Mouse (Mus musculus): ENCODE results near the gene Tbc1d1.

Tbc1d1 gene

DNA sequence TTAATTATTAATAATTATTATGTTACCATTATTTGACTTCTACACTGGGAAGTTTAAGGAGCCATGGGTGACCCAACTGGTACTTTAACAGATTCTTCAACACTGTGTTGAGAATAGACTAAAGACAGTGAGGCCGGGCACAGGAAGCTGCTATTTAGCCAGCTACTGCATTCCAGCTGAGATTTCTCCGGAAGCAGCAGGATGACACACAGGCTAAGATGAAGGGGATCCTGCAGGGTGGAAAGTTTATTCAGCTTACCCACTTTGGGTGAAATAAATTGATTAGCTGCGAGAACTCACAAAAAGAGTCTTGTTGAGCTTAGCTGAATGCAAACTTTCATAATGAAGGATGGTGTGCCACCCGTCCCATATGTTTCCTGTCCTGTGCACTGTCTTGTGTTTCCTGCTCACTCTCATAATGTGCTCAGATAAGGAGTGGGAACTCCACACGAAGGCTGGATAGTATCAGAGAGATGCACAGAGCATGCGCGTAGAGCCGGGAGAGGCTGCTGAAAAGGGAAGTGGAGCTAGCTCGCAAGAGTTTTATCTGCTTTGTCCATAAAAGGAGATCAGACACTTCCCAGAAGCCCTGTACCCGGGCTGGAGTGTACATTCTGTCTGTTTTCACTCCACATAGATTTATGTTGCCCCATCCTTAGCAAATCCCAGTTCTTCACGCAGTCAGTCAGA, at the start of gene Tbc1d1:
Gene Tbc1d1, plus strand, starts transcription at position 445 of the 690 bp plus-strand sequence.
- peak; percentile 8 for DNase-seq (ENCODE audit: low spot score)

DNA sequence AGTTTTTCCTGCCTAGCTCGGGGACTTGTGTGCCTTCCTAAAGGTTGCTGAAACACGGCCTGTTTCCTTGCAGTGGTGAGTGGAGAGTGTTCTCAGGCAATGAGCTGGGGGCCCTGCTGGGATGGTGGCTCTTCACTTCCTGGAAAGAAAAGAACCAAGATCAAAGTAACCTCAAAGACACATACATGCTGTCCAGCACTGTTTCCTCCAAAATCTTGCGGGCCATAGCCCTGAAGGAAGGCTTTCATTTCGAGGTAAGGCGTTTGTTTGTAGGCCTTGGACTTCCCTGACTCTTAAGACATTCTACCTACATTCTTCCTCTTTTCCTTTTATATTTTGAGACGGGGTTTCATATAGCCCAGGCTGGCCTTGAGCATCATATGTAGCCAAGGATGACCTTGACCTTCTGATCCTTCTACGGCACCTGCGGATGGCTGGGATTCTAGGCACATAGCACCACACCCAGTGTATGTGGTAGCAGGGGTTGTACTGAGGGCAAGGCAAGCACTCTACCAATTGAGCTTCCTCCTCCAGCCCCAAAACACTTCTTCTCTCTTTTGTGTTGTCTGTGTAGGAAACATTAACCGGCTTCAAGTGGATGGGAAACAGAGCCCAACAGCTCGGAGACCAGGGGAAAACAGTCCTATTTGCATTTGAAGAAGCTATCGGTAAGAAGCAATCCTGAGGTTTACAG, 48.4 kb upstream of the Tbc1d1 start:
- no peak for DNase-seq (ENCODE audit: low spot score)

DNA sequence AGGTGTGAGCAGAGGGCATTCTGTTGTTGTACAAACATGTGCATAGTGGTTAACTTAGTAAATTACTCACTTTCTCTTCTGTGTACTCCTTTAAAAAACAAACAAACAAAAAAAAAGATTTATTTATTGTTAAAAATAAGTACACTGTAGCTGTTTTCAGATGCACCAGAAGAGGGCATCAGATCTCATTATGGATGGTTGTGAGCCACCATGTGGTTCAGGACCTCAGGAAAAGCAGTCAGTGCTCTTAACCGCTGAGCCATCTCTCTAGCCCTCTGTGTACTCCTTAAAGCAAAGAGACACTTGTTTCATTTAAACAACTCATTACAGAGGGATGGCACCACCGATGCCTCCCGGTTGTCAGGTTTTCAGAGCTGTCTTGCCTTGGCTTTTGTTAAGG, 46.9 kb upstream of the Tbc1d1 start:
- DNase-seq (ENCODE audit: low spot score) = no peak

DNA sequence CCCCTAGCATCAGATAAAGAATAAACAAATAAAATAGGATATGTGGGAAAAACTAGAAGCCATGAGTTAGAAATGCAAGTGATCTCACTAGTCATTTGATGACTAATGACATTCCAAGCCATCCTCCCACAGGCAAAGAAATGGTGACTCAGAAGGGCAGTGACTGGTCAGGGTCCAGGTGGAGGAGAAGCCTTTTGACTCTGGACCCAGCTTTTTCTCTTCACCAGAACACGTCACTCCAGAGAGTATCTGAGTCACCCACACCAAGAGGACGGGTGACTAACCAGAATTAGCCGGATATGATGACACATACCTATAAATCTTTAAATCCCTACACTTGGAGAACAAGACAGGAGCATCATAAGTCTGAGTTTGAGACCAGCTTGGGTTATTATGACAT, 43.7 kb upstream of the Tbc1d1 start:
- DNase-seq (ENCODE audit: low spot score) = no peak

DNA sequence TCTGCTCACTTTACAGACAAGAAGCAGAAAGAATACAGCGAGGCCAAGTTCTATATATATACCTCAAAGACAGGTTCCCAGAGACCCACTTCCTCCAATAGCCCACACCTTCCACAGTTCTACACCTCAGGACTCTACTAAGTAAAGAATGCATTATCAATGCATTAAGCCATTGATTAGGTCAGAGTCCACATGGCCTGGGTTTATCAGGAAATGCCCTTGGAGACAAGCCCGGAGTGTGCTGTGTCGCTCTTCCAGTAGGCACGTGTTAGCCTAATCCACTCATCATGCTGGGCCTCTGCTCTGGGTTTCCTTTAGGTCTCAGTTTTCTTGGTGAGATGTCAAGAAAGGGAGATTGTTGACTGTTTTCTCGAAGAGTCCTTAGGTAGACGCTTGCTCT, 41.9 kb upstream of the Tbc1d1 start:
- DNase-seq (ENCODE audit: low spot score) = no peak

DNA sequence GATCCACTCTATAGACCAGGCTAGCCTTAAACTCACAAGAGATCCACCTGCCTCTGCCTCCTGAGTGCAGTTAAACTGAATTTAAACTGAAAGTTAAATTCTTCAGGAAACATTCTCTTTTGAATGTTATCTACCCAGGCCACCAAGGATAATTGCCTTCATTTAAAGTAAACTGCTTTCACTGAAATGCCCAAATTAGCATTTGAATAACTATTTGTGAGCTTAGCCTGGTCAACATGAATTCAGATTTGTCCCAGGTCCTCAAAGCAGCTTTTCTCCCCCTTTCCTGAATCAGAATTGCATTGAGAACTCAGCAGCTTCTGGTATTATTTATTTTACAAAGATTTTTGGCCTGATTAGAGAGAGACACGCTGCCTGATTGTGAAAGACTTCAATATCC, 38.9 kb upstream of the Tbc1d1 start:
- no peak for DNase-seq (ENCODE audit: low spot score)

DNA sequence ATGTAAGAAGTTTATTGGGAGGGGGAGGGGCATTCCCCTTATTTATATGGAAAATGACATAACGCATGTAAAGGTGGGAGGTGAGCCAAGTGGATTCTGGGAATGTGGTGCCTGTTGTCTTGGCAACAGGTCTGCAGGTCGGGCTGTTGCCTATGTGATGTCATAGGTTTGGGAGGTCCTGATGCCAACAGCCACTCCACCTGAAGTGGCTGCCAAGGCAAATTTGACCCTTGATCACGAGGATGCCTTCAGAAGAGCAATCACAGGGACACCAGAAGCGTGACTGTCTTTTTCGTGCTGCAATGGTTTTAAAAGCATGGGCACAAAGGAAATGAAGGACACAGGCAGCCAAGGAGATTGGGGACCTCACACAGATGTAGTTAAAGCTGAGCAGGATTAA, 30.3 kb upstream of the Tbc1d1 start:
- DNase-seq (ENCODE audit: low spot score) = no peak

DNA sequence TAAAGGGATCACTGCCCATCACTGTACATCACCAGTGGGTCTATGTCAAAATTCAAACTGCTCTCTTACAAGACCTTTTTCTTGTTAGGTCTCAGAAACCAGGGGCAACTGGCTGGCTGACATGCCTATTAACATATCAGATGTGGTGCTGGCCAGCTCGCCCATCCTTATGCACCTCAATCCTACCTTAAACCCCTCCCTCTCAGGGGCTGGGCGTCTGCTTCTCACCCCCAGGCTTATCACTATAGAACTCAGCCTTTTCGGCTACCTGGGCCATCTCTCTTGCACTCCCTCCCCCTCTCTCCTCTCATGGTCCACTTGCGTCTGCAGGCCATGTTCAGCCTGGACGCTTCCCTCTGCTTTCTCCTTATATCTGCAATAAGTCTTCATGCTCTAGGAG, 24.6 kb upstream of the Tbc1d1 start:
- no peak for DNase-seq (ENCODE audit: low spot score)

DNA sequence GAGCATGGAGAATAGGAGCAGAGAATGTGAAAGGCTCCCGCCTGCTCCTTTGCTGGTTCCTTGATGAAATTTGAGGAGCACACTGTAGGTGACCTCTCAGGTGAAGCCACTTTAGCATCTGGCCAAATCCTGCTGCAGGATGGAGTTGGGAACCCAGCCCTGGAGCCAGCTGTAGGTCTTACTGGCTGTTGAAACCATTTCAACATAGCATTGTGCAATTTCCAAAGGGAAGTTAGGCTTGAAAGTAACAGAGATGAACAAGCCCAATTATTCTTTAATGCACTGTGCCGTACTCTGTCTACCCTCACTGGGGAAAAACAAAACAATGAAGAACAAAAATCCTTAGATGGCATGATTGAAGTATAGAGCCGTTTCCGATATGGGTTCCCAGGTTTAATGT, 22.2 kb upstream of the Tbc1d1 start:
- DNase-seq (ENCODE audit: low spot score) = no peak

DNA sequence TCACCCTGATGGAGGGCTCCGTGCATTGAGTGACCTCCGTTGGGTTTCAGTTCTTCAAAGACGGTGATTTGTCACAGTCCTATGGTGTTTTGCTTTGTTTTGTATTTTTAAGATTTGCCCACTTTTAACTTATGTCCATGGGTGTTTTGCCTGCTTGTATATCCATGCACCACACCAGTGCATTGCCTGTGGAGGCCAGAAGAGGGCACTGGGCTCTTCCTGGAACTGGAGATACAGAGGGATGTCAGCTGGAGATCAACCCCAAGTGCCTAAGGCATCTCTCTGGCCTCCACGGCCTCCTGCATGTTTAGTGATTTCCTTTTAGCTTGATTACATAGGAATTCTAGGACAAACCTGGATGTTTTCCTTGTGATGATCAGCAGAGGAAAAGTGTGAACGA, 19.8 kb upstream of the Tbc1d1 start:
- no peak for DNase-seq (ENCODE audit: low spot score)

DNA sequence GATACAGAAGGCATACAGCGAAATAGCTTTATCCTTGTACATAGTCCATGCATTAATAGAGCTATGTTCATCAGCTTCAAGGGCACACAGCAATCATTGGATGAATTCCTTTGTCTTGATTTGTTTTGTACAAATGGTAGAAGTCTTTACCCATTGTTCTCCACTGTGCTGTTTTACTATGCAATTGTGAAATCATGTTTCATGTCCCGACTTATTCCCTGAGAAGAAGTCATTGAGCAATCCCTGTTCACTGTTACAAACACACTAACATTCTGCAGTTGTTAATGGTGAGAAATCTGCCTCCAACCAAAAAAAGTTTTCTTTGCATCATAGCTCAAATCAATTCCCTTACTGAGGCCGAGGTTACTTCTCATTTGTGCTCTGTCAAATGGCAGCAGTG, 15.9 kb upstream of the Tbc1d1 start:
- DNase-seq (ENCODE audit: low spot score) = no peak

DNA sequence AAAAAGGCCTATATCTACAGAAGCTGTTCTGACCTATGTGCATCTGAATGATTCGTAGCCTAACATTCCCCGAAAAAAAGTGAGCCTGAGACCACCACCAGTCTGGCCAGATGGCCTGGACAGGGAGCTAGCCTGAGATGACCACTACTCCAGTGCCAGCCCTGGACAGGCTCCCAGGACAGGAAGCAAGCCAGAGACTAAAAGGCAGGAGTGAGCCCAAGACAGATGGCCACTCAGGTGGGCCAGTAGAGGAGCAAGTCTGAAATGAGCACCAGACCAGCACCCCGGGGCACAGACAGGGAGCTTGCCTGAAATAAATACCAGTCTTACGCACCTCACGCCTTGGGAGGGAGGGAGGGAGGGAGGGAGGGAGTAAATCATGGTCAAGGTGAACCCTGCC, 11.8 kb upstream of the Tbc1d1 start:
- no peak for DNase-seq (ENCODE audit: low spot score)

DNA sequence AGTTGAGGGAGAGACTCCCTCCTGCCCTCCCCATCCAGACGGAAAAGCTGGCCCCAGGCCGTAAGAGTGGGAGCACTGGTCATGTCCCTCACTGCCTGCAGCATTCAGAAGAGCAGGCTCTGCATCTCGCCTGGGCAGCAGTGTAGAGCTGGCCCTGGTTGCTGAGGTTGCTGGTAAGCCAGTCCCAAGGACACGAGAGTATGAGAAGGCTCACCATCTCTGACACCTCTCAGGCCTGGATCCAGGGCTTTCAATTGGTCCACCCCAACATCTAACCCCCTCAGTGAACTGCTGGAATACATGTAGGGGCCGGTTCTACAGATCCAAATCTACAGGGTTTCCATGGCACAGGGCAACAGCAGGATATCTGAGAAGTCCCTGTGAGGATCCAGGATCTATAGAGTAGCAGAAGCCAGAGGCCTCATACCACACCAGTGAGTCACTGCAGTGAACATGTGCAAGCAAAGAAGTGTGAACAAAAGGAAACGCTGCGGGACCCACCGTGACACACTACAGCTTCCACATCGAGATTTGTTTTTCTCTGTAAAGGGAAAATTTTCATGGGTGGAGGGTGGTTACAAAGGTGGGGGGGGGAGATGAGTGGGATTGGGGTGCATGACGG, 9.6 kb upstream of the Tbc1d1 start:
- no peak for DNase-seq (ENCODE audit: low spot score)

DNA sequence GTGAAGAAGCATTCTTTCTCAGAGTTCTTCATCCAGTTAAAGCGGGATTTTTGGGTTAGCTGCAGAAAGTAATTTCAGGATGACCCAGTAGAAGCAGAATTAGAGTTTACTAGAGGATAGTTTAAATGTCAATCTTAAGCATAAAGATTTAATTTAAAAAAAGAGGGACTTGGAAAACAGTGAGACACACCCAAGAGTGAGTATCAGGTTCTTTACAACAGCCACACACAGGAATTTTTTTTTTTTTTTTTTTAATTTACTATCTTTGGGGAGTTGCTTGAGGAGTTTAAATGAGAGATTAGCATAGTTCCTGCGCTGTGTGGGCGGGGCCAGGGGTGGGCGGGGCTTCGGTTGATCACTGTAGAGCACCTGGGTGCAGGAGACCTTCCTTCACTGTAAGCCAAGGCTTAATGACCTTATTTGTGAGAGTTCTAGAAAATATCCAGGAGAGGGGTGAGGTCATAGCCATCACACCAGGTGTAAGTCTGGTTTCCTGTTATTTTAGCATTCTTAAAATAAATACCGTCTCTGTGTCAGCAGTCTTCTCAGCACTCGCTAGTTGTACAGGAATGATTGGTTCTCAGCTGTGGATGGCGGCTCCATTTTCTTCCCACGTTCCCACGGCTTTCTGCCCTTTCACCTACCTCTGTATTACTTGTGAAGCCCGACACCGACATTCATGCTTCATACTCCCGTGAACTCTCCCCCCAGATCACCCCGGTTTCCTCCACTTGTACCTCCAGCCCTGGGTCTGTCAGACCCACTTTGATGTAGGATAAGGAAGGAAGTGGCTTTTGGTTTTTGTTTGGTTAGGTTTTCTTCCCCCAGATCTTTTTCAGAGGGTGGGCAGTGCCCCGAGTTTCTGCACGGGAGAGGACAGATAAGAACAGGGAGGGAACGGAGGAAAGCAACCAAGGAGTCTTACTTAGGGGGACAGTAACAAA, 6.6 kb upstream of the Tbc1d1 start:
- peak; percentile 6 for DNase-seq (ENCODE audit: low spot score)

DNA sequence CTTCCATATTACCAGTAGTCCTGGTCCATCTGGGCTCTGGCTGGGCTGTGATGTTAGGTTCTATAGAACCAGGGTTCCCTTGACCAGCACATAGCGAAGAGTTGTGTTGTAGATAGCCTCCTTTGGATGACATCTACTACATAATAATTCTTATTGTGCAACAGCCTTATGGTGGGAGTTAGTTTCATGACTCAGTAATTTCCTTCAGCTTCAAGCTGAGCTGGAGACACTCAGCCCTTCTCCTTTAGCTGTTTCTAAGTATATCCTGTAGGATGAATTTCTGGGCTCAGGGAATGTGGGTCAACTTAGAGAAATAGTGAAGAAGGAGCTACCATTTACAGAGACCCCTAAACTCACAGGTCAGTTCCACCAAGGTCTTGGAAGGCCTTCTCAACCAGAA, 2.8 kb upstream of the Tbc1d1 start:
- no peak for DNase-seq (ENCODE audit: low spot score)

DNA sequence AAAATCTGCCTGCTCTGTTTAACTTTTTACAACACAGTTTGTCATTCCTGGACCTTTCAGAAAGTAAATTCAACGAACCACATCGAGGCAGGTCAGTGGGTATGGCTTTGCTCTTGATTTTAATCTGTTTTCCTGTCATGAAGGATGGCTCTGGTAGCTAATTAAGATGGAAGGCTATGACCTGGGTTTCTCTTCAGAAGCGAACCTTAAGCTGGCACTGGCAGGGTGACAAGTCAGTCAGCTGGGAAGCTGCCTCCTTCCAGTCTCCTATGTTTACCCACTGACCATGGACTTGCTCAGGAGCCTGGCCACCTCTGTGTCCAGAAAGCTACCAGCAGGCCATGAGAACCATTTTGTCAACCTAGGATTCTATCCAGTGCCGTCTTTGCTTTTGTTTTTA, 474 bp downstream of the Tbc1d1 start:
- no peak for DNase-seq (ENCODE audit: low spot score)

DNA sequence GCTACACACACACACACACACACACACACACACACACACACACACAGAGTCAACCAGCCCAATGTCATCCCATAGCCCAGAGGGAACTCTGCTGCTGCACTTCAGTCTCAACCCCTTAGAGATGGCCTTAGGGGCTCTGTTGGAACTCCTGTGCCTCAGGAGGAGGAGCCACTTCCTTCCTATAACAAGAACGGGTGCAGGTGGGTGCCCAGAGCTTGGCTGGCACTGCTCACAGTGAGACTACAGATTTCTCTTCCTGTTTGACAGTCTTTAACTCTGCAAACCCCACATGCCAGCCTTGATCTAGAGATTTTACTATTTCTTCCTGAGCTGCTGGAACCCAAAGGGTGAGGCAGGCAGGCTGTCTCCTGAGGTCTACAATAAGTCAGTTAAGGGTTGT, 1.8 kb downstream of the Tbc1d1 start:
- no peak for DNase-seq (ENCODE audit: low spot score)

DNA sequence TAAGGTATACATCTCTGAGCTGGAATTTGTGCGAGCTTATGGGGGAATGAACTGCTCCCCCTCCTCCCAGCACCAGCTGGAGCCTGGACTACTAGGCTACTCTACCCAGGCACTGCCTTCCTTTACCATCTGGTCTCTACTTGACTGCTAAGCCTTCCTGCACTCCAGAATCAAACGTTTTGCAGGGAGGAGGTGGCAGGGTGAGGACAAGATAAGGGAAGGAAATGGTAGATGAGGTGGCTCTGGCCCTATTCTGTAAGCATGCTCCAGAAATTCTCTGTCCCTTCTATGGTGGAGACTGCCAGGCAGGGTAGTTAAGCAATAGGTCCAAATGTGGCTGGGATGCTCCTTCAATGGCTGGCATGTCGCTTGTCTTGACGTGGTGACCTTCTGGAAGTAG, 2.4 kb downstream of the Tbc1d1 start:
- no peak for DNase-seq (ENCODE audit: low spot score)

DNA sequence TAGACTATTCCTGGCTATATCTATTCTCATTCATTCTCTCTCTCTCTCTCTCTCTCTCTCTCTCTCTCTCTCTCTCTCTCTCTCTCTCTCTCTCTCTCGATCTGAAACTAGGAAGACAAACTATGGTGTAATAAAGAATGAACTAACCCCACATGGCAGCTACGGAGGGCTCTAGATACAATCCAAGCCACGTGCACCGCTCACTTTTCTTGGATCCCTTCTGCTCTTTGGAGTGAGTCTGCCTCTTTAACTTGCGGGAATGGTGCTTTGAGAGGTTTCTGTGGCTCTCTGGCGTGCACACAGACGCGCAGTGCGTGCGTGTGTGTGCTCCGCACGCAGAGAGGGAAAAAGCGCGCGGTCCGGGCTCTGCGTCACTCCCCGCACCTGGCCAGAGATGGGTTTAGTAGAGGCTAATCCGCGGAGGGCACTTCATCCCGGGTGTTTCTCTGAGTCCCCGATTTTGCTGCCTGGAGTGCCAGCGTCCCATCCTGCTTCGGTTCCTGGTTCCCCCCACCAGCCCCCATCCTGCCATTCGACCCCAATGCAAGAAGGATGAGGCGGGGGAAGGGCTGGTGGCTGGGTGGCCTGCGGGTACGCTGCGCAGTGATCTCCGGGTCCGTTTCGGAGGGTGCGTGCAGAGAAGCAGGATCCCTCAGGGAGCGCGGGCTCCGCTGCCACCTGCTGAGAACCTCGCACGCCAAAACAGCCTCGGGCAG, 3.1 kb downstream of the Tbc1d1 start:
- DNase-seq (ENCODE audit: low spot score) = no peak

DNA sequence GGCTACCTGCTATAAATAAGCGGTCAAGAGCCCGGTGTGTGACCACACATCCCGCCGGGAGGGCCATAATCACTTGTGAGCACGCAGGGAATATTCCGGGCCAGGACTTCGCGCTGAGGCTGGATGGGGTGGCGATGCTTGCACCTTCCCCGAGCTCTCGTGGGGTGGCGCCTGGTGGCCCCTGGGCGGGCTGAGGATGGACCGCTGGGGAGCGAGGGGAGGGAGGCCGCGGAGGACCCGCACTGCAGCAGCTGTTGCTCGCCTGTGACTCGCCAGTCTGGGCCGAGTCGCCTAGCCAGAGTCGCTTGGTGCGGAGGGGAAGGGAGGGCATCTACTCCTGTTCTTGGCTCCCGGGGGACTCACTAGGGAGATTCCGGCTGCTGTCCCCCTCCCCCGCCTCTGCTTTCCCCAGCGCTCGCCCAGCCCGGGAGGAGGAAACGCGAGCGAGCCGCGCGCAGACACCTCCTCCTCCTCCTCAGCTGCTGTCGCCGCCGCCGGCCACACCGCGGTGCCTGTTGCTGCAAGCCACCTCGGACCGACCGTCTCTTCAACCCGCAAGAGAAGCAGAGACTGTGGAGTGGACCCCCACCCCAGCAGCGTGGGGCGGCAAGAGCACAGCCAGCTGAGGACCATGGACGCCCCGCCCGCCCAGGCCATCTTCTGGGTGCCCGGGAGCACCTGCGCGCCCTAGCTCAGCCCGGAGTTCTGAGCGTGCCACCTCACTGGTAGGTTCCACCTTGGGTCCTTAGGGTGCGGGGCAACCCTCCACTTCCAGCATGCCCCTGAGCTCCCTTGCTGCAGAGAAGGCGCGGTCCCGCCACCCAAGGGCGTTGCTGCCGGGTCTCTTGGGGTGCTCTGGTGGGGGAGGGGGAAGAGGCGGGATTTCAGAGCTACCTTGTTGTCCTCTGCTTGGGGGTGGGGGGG, 3.9 kb downstream of the Tbc1d1 start:
- peak; percentile 39 for DNase-seq (ENCODE audit: low spot score)

All from spleen, adult 12 weeks (tissue).